Mouse (Mus musculus): ENCODE results near the gene Pam.
"Not testable (repeated sequence)": the region's sequence is repeated elsewhere in the genome, so short reads cannot be mapped to it uniquely, and the experiment has no call there.

The Pam gene

GRCm38 (mm10) chr1:97768089-97768488 is 327.4 kb downstream of the Pam start:
- no peak for DNase-seq (ENCODE audit: low spot score)

GRCm38 (mm10) chr1:97765712-97766111 is 329.7 kb downstream of the Pam start:
- DNase-seq (ENCODE audit: low spot score) = not testable (repeated sequence)

DNA sequence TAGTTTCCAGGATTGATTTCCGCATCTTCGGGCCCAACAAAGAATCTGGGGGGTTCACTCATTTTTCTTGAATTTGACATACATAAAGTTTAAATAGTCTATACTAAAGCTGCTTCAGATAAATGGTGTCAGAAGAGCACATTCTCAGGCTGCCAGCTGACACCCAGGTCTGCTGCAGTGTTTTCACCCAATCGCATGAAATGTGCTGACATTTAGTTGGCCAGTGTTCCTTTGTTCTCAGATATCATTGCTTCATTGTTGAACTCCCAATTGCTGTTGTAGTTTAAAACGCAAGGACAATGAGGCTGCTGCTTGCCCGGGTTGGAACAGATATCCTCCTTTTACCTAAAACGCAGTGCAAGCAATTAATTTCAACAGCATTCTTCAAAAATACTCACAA is 334.0 kb downstream of the Pam start:
- DNase-seq (ENCODE audit: low spot score) = no peak

GRCm38 (mm10) chr1:97760598-97760997 is 334.8 kb downstream of the Pam start:
- no peak for DNase-seq (ENCODE audit: low spot score)

DNA sequence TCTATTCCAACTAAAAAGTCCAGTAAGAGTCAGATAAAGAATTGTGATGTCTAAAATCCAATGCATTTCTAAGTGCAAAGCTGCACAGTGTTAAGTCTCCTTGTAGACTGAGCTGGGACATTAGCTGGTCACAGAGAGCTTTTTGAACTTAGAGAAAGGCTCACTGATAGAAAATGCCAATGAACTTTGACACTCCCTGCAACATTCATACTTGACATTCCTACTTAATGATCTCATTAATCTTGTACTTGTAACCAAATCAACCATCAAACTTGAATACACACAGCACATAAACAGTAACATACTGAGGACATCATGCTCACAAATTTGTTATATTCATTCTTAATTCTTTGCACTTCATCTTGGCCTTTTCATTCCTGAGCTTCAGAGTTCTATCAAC is 335.6 kb downstream of the Pam start:
- no peak for DNase-seq (ENCODE audit: low spot score)

DNA sequence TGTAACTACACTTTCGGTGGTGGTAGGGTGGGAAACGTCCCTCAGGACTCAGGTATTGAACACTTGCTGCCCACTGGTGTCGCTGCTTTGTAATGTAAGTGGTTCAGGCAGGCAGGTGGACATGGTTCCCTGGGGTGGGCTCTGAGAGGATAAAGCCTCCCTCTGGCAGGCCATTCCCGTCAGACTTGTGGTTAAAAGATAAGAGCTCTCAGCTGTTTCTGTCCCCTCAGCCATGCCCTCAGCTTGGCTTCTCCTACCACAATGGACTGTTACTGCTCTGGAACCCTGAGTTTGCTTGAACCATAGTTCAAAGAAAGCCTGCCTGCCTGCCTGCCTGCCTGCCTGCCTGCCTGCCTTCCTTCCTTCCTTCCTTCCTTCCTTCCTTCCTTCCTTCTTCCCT is 341.1 kb downstream of the Pam start:
- no peak for DNase-seq (ENCODE audit: low spot score)

DNA sequence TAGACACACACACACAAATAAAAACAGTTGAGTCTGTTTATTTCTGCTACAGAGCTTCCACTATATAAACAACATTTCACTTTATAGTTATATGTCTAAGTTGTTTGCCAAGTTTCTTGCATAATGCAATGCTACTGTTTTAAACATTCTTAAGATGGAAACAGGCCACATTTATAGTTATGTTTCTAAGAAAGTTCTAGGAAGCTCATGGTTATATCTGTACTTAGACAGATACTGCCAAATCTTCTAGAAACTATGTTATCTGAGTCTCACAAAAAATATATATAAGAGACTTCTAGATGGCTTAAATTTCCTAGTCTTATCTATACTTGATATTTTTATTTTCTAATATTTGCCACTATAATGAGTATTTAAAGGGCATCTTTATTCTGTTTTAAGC is 342.2 kb downstream of the Pam start:
- DNase-seq (ENCODE audit: low spot score) = no peak

DNA sequence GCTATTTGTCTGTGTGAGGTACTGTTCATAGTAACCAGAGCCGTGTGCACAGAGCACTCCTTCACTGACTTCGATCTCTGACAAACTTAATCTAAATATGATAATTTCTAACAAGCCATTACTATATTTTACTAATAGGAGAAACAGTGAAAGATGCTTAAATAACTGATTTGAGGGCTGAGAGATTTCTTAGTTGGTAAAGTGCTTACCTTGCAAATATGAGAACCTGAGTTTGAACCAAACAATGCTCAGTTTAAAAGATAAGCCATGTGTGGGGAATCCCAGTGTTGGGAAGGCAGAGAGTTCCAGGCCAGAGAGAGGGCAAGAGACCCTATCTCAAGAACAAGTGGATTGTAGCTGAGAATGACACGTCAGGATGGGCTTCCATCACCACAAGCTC is 347.3 kb downstream of the Pam start:
- no peak for DNase-seq (ENCODE audit: low spot score)

DNA sequence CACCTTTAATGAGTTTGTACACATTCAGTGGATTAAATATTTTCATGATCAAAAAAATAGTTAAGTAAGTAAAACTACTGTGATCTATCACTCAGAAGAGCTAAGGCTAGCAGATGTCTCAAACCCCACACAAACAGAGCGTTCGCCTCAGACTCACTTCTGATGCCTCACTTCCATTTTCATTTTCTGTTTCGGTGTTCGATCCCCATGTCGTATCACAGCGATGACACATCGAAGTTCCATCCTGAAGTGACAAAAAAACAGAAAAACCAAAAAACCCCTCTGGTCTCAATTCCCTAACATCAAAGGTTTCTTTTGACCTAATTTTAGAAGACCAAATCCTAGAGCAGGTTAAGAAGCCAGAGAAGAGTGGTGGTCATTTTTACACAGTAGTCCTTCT is 349.2 kb downstream of the Pam start:
- no peak for DNase-seq (ENCODE audit: low spot score)

DNA sequence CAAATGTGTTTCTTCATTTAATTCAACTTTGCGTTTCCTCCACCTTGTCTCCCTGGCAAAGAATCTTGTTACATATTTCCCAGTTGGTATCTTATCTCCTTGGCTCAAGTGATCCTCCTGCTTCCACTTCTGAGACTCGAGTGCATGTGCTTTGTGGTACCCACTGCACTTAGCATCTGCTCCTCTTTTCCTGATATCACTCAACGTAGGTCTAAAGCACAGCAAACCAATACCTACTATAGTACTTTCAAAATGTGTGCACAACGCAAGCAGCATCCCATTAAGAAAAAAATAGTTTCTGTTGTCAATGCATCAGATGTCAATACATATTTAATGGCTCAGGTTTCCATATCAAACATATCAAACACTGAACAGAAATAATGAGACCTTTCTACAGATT is 349.7 kb downstream of the Pam start:
- no peak for DNase-seq (ENCODE audit: low spot score)
